Mouse (Mus musculus): Measurements from ENCODE around the gene Ptpn3. TPM values are rescaled to one million over a fixed set of nuclear protein-coding genes. Genes with fewer than 3 reads are reported as not detected.

The Ptpn3 gene
- polyA plus RNA-seq, 1 experiment: 4.1 TPM

- Histone ChIP-seq H3K4me3 (replicated peaks; ENCODE audit: control insufficient read depth, low read depth, low read length) (no peak overlapping the region), H3K4me1 (ENCODE audit: control insufficient read depth, insufficient read depth, low read length) (no peaks in the 10 kb centered on the region), H3K27ac (ENCODE audit: control insufficient read depth, insufficient read depth, low read depth, low read length, poor library complexity) (no peak overlapping the region)
- 87% methylated on average over 8 of the region's 8 CpGs for WGBS
- TF ChIP-seq POLR2A (IDR thresholded peaks at IDR 0.05; ENCODE audit: borderline replicate concordance, control insufficient read depth, low read depth, low read length) (no peak), CTCF (IDR thresholded peaks at IDR 0.05; ENCODE audit: control insufficient read depth, insufficient read depth, low read length) (no peak)
Observed at GRCm38 (mm10) chr4:57156549-57157169, 145.0 kb downstream of the Ptpn3 start.

GRCm38 (mm10) chr4:57153838-57154237, 147.8 kb downstream of the Ptpn3 start:
- no peak for TF ChIP-seq POLR2A (IDR thresholded peaks at IDR 0.05; ENCODE audit: borderline replicate concordance, control insufficient read depth, low read depth, low read length)
- no peak overlapping the region for H3K27ac ChIP-seq (ENCODE audit: control insufficient read depth, insufficient read depth, low read depth, low read length, poor library complexity)
- H3K4me1 ChIP-seq (ENCODE audit: control insufficient read depth, insufficient read depth, low read length): no peaks in the 10 kb centered on the region
- WGBS: 64% methylated on average over 8 of the region's 8 CpGs
- no peak overlapping the region for H3K4me3 ChIP-seq (replicated peaks; ENCODE audit: control insufficient read depth, low read depth, low read length)

GRCm38 (mm10) chr4:57153068-57153835, 148.4 kb downstream of the Ptpn3 start:
- WGBS: 29% methylated on average over 9 of the region's 9 CpGs
- no peak for TF ChIP-seq CTCF (IDR thresholded peaks at IDR 0.05; ENCODE audit: control insufficient read depth, insufficient read depth, low read length)
- no peak for TF ChIP-seq POLR2A (IDR thresholded peaks at IDR 0.05; ENCODE audit: borderline replicate concordance, control insufficient read depth, low read depth, low read length)
- Histone ChIP-seq H3K27ac (ENCODE audit: control insufficient read depth, insufficient read depth, low read depth, low read length, poor library complexity) (no peak overlapping the region), H3K4me3 (replicated peaks; ENCODE audit: control insufficient read depth, low read depth, low read length) (no peak overlapping the region), H3K4me1 (ENCODE audit: control insufficient read depth, insufficient read depth, low read length) (no peaks in the 10 kb centered on the region)

- TF ChIP-seq CTCF (IDR thresholded peaks at IDR 0.05; ENCODE audit: control insufficient read depth, insufficient read depth, low read length): no peak
- no peak for TF ChIP-seq POLR2A (IDR thresholded peaks at IDR 0.05; ENCODE audit: borderline replicate concordance, control insufficient read depth, low read depth, low read length)
- no peak overlapping the region for H3K27ac ChIP-seq (ENCODE audit: control insufficient read depth, insufficient read depth, low read depth, low read length, poor library complexity)
- 66% methylated on average over 3 of the region's 3 CpGs for WGBS
Observed at GRCm38 (mm10) chr4:57148182-57148581, 153.5 kb downstream of the Ptpn3 start.

GRCm38 (mm10) chr4:57143026-57143937, 158.4 kb downstream of the Ptpn3 start, which contains the start of gene Epb41l4b:
TSS of gene Epb41l4b (minus strand) at chr4:57143437.
- Histone ChIP-seq H3K27ac (ENCODE audit: control insufficient read depth, insufficient read depth, low read depth, low read length, poor library complexity) (no peak within 1 kb of the TSS; the same call in 1 of the 2 replicates), H3K4me1 (ENCODE audit: control insufficient read depth, insufficient read depth, low read length) (no peaks in the 10 kb centered on the region), H3K4me3 (replicated peaks; ENCODE audit: control insufficient read depth, low read depth, low read length) (peak within 1 kb of the TSS; percentile 62)
- TF ChIP-seq CTCF (IDR thresholded peaks at IDR 0.05; ENCODE audit: control insufficient read depth, insufficient read depth, low read length) (peak; percentile 71), POLR2A (IDR thresholded peaks at IDR 0.05; ENCODE audit: borderline replicate concordance, control insufficient read depth, low read depth, low read length) (no peak)
- 11% methylated on average over 138 of the region's 142 CpGs for WGBS

More at GRCm38 (mm10) chr4:57148182-57148581, 153.5 kb downstream of the Ptpn3 start:
- H3K4me3 ChIP-seq (replicated peaks; ENCODE audit: control insufficient read depth, low read depth, low read length): no peak overlapping the region
- no peaks in the 10 kb centered on the region for H3K4me1 ChIP-seq (ENCODE audit: control insufficient read depth, insufficient read depth, low read length)

- TF ChIP-seq POLR2A (IDR thresholded peaks at IDR 0.05; ENCODE audit: borderline replicate concordance, control insufficient read depth, low read depth, low read length): no peak
- TF ChIP-seq CTCF (IDR thresholded peaks at IDR 0.05; ENCODE audit: control insufficient read depth, insufficient read depth, low read length): no peak
- H3K4me1 ChIP-seq (ENCODE audit: control insufficient read depth, insufficient read depth, low read length): no peaks in the 10 kb centered on the region
- peak overlapping the region; percentile 62 for H3K4me3 ChIP-seq (replicated peaks; ENCODE audit: control insufficient read depth, low read depth, low read length)
- no peak overlapping the region; the same call in 1 of the 2 replicates for H3K27ac ChIP-seq (ENCODE audit: control insufficient read depth, insufficient read depth, low read depth, low read length, poor library complexity)
- WGBS: 2% methylated on average over 35 of the region's 43 CpGs
Observed at GRCm38 (mm10) chr4:57142374-57143025, 159.1 kb downstream of the Ptpn3 start.

- under 1% methylated on average over 26 of the region's 26 CpGs for whole genome bisulfite sequencing
- Histone ChIP-seq H3K4me3 (replicated peaks; ENCODE audit: control insufficient read depth, low read depth, low read length) (peak overlapping the region; percentile 42), H3K27ac (ENCODE audit: control insufficient read depth, insufficient read depth, low read depth, low read length, poor library complexity) (no peak overlapping the region; the same call in 1 of the 2 replicates), H3K4me1 (ENCODE audit: control insufficient read depth, insufficient read depth, low read length) (no peaks in the 10 kb centered on the region)
- TF ChIP-seq POLR2A (IDR thresholded peaks at IDR 0.05; ENCODE audit: borderline replicate concordance, control insufficient read depth, low read depth, low read length): no peak
Observed at GRCm38 (mm10) chr4:57141908-57142361, 159.7 kb downstream of the Ptpn3 start.
